Mouse (Mus musculus) gastrocnemius, postnatal 4 days (tissue): ENCODE data around the gene 2010003K11Rik. TPM values are rescaled to one million over a fixed set of nuclear protein-coding genes. Genes with fewer than 3 reads are reported as not detected.
A peak's percentile ranks its signal among the peaks of the same experiment; 100 is the strongest.

Source experiments
- DNase-seq, 2 experiments: peaks; one replicate each; pipeline ENCODE4 v3.0.0; 2021 to 2022; ENCODE audit warnings: low spot score in 2 of 2, mixed read lengths in 2 of 2
- total RNA-seq, 2 experiments: library from RNA; stranded (reverse); gene quantifications; 2 replicates each; pipeline ENCODE4 v1.2.3; 2021

2010003K11Rik gene
- total RNA-seq, 2 experiments from 2014 or later, result 0.23 TPM; not detected in 1

- DNase-seq, result peak; percentile 25 to 66
Observed at GRCm38 (mm10) chr19:4497263-4497973, 965 bp downstream of the 2010003K11Rik start.

- no peak for DNase-seq
Observed at GRCm38 (mm10) chr19:4496535-4497262, 1.7 kb downstream of the 2010003K11Rik start.

DNA sequence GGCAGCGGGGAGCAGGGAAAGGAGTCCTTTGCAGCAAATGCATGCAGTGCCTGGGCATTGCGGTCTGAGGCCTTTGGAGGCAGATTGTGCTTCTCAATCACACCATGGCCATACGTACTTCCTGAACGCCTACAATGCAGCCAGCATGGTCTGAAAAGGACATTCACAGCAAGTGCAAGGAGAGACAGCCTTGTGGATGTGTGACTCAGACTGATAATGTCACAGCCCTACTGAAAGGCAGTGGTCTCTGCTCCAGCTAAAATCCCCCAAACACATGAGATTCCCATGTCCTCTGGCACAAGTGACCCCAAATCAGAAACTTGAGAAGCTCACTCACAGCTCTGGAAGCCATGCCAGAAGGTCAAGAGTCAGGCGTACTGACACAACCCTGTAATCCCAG lies 2.6 kb downstream of the 2010003K11Rik start:
- no peak for DNase-seq

GRCm38 (mm10) chr19:4494707-4495106 lies 3.7 kb downstream of the 2010003K11Rik start:
- DNase-seq, result no peak

GRCm38 (mm10) chr19:4492526-4493296 lies 5.7 kb downstream of the 2010003K11Rik start:
- peak in 1 of 2 experiments; percentile 24 for DNase-seq

GRCm38 (mm10) chr19:4491080-4491695 lies 7.2 kb downstream of the 2010003K11Rik start:
- no peak for DNase-seq

DNA sequence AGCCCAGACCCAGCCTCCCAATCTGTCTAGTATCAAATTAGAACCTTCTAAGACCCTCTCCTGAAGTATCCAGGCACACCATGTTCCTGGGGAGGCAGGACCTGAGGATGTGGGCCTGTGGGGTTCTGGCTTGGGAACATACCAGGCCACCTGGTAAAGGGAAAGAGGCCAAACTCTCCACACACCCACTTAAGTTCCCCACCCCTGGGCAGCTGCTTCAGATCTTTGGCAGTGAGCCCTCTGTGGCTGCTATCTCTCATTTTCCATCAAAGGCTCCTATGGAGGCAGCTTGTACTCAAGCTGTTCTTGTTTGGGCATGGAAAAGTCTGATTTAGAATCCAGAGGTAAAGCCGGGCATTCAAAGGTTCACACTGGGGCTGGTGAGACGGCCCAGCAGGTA lies 10.5 kb downstream of the 2010003K11Rik start:
- no peak for DNase-seq

DNA sequence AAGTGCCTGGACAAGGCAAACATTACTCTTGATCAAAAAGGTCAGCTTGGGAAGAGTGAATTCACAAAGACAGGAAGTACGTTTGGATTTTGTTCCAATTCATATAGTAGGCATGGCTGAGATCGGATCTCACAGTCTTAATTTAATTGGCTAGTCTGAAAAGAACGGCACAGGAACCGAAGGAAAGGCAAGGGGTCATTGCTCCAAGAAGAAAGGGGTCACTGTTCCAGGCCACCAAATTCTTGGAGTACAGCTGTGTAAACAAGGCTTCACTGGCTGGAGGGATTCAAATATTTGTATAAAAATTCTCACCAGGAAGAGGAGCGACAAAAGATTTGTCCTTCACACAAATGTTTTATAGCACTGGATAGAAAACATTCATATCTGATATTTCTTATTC lies 13.4 kb downstream of the 2010003K11Rik start:
- no peak for DNase-seq

DNA sequence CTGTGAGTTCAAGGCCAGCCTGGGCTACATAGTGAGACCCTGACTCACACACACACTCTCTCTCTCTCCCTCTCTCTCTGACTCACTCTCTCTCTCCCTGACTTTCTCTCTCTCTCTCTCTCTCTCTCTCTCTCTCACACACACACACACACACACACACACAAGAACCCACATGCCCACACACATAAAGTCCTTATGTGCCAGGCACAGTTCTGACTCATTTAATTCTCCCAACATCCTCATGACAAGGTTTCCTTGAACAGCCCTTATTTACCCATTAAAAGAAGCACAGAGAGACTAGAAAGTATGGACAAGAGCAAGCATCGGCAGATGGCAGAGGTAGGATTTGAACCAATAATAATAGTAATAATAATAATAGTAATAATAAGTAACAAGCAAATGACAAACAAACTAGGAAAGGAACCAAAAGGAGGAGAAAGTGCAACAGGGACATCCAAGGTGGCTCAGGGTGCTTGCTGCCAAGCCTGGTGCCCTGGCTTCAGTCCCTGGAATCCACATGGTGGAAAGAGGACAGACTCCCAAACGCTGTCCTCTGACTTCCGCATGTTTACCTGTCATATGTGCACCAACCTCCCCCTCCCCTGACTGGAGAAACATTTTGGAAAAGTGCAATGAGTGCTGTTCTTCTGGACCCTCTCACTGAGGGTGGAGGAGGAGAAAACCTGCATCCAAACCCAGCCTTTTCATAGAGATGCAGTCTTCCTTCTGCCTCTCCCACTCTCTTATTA lies 16.1 kb downstream of the 2010003K11Rik start:
- DNase-seq, result no peak

GRCm38 (mm10) chr19:4481326-4481725 lies 17.1 kb downstream of the 2010003K11Rik start:
- DNase-seq, result no peak

GRCm38 (mm10) chr19:4480041-4480440 lies 18.3 kb downstream of the 2010003K11Rik start:
- no peak for DNase-seq

- DNase-seq, result no peak
Observed at GRCm38 (mm10) chr19:4478190-4478516, 20.2 kb downstream of the 2010003K11Rik start.

DNA sequence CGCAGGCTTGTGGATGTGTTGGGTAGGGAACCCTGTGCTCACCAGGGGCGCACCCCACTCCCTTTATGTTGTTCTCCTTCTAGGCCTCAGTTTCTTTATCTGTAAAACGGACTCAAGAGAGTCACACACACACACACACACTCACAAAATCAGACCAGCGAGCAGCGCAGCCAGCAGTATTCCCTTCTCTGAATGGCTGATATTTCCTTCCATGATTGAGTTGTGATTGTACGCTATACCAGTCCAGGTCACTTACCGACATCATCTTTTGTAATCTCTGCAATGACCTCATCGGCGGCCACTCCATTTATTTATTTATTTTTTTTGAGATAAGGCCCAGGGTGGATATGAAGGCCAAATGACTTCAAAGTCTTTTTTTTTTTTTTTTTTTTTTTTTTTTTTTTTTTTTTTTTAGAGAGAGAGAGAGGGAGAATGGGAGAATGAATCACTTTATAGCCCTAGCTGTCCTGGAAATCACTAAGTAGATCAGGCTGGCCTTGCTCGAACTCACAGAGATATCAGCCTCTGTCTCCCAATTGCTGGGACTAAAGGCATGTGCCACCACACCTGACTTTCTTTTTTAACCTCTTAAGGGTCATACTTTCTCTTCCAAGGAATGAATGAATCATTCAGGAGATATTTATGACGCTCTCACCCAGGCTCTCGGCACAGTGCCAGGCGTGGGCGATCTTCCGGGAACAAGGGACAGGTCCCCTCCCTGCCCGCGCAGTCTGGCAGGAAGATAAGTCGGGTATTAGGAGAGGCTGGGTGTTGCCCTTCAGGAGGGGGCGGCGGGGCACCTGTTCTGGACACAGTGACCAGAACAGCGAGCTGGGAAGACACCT lies 20.8 kb downstream of the 2010003K11Rik start, which contains the start of gene Syt12:
TSS of gene Syt12 (minus strand) at position 103 of the 845 bp plus-strand sequence.
- DNase-seq, result peak in 1 of 2 experiments; percentile 23

DNA sequence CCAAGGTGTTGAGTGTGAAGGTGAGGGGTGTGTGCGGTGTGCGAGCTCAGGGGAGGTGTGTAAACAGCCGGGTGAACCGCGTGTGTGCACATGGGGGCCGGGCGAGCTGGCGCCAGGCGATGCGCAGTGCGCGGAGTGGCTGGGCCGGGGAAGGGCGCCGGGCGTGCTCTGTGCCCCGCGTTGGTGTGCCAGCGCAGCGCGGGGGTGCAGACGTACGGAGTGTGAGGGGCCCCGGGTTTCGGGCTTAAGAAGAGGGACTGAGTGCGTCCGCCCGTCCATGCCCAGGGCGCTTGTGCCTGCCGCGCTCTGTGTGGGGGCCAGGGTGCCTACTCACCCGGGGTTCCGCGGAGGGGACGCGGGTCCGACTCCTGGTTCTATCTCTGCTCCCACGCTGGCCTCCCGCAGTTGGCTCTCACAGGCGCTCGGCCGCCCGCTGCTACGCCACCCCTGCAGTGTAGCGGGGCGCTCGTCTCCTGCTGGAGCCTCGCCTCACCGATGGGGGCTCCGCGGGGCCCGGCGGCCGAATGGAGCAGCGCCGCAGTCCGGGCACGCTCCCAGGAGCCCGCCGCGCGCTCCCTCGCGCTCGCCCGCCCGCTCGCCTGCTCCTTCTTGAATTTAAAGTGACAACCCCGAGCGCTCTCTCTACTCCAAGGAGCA lies 21.7 kb downstream of the 2010003K11Rik start:
- DNase-seq, result peak in 1 of 2 experiments; percentile 23

- DNase-seq, result no peak
Observed at GRCm38 (mm10) chr19:4475224-4475925, 23.0 kb downstream of the 2010003K11Rik start.

- DNase-seq, result no peak
Observed at GRCm38 (mm10) chr19:4474739-4475138, 23.6 kb downstream of the 2010003K11Rik start.

DNA sequence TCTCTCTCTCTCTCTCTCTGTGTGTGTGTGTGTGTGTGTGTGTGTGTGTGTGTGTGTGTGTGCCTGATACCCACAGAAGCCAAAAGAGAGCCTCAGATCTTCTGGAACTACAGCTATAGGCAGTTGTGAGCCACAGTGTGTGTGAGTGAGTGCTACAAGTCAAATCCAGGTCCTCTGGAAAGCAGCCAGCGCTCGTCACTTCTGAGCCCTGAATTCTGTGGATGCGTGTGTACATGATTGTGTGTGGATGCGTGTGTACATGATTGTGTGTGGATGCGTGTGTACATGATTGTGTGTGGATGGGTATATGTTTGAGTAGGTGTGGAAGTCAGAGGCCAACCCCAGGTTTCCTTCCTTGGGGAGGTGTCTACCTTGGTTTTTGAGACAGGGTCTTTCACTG lies 24.8 kb downstream of the 2010003K11Rik start:
- DNase-seq, result no peak

GRCm38 (mm10) chr19:4468363-4468762 lies 30.0 kb downstream of the 2010003K11Rik start:
- DNase-seq, result no peak

DNA sequence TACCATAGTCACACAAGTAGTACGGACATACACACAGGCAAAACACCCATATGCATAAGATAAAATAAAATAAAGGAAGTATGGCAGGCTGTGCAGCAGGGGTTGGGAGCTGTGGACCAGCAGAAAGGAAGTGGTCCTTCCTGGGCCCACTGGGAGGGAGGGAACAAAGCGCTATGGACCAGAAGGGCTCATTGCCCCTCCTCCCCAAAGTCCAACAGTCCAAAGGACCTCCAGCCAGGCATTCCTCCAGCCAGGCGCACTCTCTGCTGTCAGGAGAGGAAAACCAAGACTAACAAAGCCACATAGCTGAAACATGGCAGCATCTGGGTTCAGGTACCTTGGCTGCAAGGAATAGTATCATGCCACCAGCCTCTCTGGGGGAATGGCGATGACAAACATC lies 33.7 kb downstream of the 2010003K11Rik start:
- no peak for DNase-seq
